Mouse (Mus musculus) kidney, adult 2 months (tissue): ENCODE measurements around the gene Papolb.

Experiments used
- CTCF ChIP-seq: fragments of 200-500 bp; conservative IDR thresholded peaks from 2 replicates; pipeline ENCODE4 v1.5.1; 2011; ENCODE audit warnings: low read depth, mild to moderate bottlenecking, control low read depth, low read length, moderate library complexity, mixed read lengths; ENCODE audit not compliant: insufficient read depth, insufficient read length
- POLR2A ChIP-seq: fragments of 200-500 bp; IDR thresholded peaks from one replicate; pipeline ENCODE4 v1.6.1; 2011; ENCODE audit warnings: low read depth, low read length, control low read depth

- TF ChIP-seq CTCF (no peak), POLR2A (no peak)
Measured at GRCm38 (mm10) chr5:142477866-142478615, 51.8 kb downstream of the Papolb start.
